Mouse (Mus musculus): ENCODE data around the gene Map3k11.

GRCm38 (mm10) chr19:5689565-5690342 lies 1.2 kb downstream of the Map3k11 start:
- TF ChIP-seq POLR2A (IDR thresholded peaks at IDR 0.05; ENCODE audit: insufficient read length, low read depth) (peak; percentile 61), TCF12 (IDR thresholded peaks at IDR 0.05; ENCODE audit: insufficient read depth, poor library complexity, severe bottlenecking) (no peak)
